Mouse (Mus musculus) macrophage (primary cell): ENCODE results near the gene Ccar1. TPM values are rescaled to one million over a fixed set of nuclear protein-coding genes. Genes with fewer than 3 reads are reported as not detected.

Source experiments
- polyA plus RNA-seq: library from polyadenylated mRNA; stranded (reverse); fragments of 250-400 nt; gene quantifications from 3 replicates; pipeline ENCODE4 v1.2.4, GENCODE M21; 2018; ENCODE audit warnings: inconsistent platforms

Gene Ccar1
- polyA plus RNA-seq, 1 experiment from 2014 or later: 72.7 TPM

Other genes with a start within 250 kb of the Ccar1 start
- 28.5 to 32.9 TPM (median 28.8 TPM) in 3 replicates for gene Kif1bp, start 213.8 kb downstream of the Ccar1 start, polyA plus RNA-seq
- gene Ddx21, start 190.0 kb downstream of the Ccar1 start, polyA plus RNA-seq: 29.8 to 93.3 TPM (median 43.4 TPM) in 3 replicates
- gene Ddx50, start 141.1 kb downstream of the Ccar1 start, polyA plus RNA-seq: 43.9 to 56.0 TPM (median 44.3 TPM) in 3 replicates
- not detected in 3 replicates for gene Stox1, start 66.2 kb downstream of the Ccar1 start, polyA plus RNA-seq
- 0.04 to 0.12 TPM (median 0.04 TPM) in 3 replicates for gene Tet1, start 116.7 kb upstream of the Ccar1 start, polyA plus RNA-seq
- 10.9 to 14.1 TPM (median 13.0 TPM) in 3 replicates for gene Slc25a16, start 128.3 kb upstream of the Ccar1 start, polyA plus RNA-seq
- 5.2 to 7.5 TPM (median 5.8 TPM) in 3 replicates for gene Dna2, start 154.7 kb upstream of the Ccar1 start, polyA plus RNA-seq
- gene Rufy2, start 187.9 kb upstream of the Ccar1 start, polyA plus RNA-seq: 9.7 to 10.9 TPM (median 10.0 TPM) in 3 replicates
- gene Hnrnph3, start 231.9 kb upstream of the Ccar1 start, polyA plus RNA-seq: 14.2 to 26.3 TPM (median 17.7 TPM) in 3 replicates
- gene Pbld2, start 232.0 kb upstream of the Ccar1 start, polyA plus RNA-seq: 0.06 to 0.36 TPM in 2 of 3 replicates, not detected in the other